Mouse (Mus musculus) left cerebral cortex, adult 11 months (tissue): Measurements from ENCODE around the gene Rbfox2.
"Not testable (repeated sequence)": the region's sequence is repeated elsewhere in the genome, so short reads cannot be mapped to it uniquely, and the experiment has no call there.

Source experiments
- DNase-seq: peaks from one replicate; pipeline ENCODE4 v3.0.0; 2022; ENCODE audit warnings: low spot score

The Rbfox2 gene

GRCm38 (mm10) chr15:77068439-77068861 is 238.4 kb downstream of the Rbfox2 start:
- no peak for DNase-seq

- no peak for DNase-seq
Measured at GRCm38 (mm10) chr15:77066233-77066632, 240.6 kb downstream of the Rbfox2 start.

GRCm38 (mm10) chr15:77065259-77065852 is 241.4 kb downstream of the Rbfox2 start:
- DNase-seq, result no peak

- no peak for DNase-seq
Measured at GRCm38 (mm10) chr15:77062746-77063145, 244.1 kb downstream of the Rbfox2 start.

DNA sequence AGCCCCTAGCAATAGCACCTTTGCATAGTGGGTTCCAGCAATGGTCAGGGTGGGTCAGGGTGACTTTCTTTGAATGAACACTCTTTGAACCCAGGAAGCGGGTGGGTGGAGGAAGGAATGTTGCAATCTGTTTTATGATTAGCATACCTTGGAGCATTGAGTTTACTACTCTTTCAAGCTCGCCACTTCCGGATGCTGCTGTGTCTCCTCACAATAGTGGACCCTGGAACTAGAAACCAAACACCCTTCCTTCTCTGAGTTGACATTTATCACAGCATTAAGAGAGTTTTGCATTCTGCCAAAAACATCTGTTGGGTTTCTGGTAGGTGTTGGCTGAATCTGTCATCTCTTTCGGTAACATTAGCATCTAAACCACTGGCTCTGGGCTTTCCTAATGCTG is 247.4 kb downstream of the Rbfox2 start:
- DNase-seq, result not testable (repeated sequence)

GRCm38 (mm10) chr15:77058566-77058965 is 248.2 kb downstream of the Rbfox2 start:
- no peak for DNase-seq

GRCm38 (mm10) chr15:77056791-77057051 is 250.1 kb downstream of the Rbfox2 start:
- DNase-seq, result no peak

DNA sequence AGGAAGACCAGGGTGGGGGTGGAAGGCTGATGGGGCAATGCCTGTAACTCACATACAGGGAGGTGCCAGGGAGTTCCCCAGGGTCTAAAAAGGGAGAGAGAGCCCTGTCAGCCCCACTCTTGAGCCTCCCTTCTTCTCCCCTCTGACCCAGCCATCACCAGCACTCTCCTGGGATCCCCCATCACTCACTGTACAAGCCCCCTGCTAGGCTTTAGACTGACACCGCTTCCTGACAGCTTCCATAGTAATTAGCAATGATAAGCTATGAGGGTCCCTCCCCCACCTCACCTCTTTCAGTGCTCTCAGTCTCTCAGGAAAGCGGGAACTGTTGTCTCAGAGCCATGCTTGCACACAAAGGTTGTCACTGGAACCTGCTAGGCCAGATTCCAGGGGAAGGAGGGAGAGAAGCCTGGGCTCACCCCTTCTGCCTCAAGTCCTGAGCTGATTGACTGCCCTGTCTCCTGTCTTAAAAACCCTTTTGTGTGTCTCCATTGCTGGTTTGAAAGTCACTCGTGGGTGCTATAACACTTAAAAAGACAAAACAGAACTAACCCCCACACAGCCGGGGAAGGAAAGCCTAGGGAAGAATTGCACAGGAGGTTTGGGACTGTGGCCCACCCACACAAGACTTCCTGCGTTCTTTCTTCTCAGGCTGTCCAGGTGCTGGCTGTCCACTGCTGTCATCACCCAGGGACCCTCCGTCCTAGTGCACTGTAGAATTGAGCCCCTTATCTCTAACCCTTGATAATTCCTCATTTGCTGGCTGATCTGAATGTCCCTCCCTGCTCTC is 250.6 kb downstream of the Rbfox2 start:
- no peak for DNase-seq

DNA sequence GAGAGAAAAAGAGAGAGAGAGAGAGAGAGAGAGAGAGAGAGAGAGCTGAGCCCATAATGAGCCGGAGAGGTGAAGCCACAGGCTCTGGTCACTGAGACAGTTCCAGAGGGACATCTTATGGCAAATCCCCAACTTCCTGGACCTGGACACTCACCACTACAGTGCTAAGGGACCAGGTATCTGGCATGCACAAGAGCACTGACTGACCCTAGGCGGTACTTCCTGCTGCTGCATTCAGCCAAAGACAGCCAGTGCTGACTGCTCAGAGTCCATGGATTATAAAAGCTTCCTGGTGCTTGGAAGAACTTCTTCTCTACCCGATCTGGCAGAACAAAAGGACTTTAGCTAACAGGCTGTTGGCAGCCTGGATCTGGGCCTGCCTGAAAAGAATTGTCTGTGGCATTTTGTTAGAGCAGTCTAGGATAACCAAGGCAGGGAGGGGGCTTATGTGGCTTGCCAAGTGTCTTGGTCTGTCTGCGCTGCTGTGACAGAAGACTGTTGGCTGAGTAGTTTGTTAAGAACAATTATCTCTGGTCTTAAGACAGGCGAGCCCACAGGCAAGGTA is 252.1 kb downstream of the Rbfox2 start:
- no peak for DNase-seq

GRCm38 (mm10) chr15:77053021-77053420 is 253.8 kb downstream of the Rbfox2 start:
- no peak for DNase-seq

GRCm38 (mm10) chr15:77052176-77052575 is 254.6 kb downstream of the Rbfox2 start:
- DNase-seq, result no peak

- DNase-seq, result no peak
Measured at GRCm38 (mm10) chr15:77050570-77050969, 256.2 kb downstream of the Rbfox2 start, which contains the start of gene Mb. Gene Mb (minus strand): TSS chr15:77050670.

DNA sequence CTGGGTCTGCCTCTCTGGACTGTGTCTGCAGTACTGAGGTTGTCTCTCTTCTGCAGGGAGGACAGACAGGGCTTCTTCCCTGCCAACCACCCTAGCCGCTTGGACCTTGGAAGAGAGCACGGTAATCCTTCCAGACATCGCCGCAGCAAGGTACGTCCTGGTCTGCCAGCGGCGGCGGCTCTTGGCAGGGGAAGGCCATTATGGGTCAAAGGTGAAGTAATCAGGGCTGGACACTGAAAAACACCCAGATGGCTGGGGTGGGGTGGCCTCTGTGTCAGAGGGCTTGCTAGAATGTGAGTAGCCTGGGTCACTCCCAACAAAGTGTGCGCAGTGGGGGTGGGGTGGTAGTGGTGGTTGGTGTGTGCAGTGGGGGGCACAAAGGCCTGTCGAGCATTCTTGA is 261.2 kb downstream of the Rbfox2 start:
- no peak for DNase-seq

DNA sequence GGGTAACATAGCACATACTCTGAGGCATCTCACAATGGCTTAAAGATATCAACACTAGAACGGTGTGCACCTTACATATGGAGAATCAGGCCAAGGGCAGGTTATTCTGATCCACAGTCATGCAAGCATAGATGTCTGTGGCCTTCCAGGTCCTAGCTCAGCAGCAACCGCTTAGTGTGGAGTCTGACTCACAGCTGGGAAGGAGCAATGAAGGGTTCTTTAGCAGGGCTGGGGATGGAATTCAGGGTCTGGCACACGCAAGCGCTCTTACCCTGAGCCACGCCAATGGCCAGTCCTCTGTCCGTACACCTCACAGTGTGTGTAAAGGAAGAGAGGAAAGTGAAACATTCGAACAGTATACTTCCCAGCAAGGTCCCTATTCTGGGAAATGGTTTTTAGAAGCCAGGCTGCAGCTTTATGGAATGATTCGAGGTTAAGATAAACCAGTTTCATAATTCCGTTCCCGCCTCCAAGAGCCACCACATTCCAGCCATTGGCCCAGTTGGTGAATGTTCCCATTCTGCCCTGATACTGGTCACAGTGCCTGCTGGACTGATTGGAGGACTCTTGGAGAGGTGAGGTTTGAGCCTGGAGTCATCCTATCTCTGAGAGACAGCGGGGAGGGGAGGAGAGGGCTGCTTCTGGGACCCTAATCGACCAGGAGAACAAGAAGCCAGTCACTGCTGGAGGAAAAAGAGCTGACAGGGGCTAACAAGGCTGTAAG is 262.0 kb downstream of the Rbfox2 start, which contains the start of gene Apol6:
Gene Apol6, plus strand, starts transcription at position 133 of the 724 bp plus-strand sequence.
- no peak for DNase-seq

GRCm38 (mm10) chr15:77040784-77041183 is 266.0 kb downstream of the Rbfox2 start:
- DNase-seq, result no peak

- DNase-seq, result no peak
Measured at GRCm38 (mm10) chr15:77039211-77039700, 267.5 kb downstream of the Rbfox2 start.

DNA sequence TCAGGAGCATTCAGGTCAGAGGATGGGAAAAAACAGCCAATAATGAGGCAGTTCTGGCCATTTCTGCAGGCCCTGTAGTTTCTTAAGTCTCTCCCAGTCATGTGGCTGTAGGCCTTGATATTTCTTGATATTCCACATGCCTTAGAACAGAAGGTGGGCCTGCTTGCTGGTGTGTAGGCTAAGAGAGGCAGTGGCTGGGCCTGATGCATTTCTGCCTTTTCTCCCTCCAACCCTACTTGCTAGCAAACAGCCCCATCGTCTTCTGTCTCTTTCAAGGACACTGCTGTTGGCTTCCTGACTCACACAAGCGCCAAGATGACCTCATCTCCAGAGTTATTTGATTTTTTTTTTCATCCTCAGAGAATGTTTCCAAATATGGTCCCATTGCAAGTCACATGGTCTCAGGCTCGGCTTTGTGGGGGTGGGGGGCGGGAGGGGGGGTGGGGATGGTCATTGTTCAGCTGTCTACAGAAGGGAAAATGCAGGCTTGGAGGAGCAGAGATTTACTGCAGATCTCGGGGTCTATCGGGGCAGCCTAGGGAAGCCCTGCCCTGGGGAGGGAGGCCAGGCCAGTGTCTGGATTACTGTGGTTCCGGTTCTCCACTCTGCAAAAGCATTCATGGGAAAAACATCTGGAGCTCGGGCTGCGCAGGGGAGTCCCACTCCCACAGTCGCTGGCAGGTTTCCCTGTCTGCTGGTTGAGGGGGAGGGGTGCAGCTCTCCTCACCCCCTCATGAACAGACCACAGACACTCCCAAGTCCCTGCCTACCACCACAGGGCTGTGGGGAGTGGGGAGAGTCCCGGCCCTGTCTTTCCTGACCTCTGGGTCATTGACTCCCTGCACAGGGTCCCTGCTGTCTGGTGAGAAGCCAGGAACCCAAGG is 269.3 kb downstream of the Rbfox2 start:
- DNase-seq, result no peak

- DNase-seq, result no peak
Measured at GRCm38 (mm10) chr15:77036989-77037277, 269.9 kb downstream of the Rbfox2 start.

DNA sequence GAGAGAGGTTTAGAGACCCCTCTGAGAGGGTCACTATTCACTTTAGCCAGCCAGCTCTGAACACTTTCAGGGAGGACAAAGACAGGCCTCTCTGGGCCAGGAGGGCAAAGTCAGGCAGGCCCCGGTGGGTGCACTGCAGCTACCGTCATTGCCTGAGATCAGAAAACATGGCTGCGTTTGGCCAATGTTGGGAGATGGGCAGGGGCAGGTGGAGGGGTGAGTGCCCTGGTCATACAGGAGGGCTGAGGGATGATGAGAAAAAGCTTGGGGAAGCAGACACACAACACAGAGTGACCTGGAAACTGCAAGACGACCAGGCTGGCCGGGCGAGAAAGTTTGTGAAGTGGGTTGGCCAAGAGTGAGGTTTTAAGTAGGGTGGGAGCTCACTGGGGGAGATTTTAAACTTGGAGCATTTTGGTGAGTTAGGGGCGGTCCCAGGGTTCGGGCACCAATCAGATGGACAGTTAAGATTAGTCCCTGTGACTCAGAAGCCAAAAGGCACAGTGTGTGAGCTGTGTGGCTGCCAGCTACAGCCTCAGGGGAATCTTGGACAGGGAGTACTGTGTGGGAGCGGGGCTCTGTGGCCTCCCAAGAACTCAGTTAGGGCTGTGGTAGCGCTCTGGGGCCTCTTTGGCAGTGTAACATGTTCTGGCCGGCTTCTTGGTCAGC is 270.4 kb downstream of the Rbfox2 start:
- DNase-seq, result no peak

DNA sequence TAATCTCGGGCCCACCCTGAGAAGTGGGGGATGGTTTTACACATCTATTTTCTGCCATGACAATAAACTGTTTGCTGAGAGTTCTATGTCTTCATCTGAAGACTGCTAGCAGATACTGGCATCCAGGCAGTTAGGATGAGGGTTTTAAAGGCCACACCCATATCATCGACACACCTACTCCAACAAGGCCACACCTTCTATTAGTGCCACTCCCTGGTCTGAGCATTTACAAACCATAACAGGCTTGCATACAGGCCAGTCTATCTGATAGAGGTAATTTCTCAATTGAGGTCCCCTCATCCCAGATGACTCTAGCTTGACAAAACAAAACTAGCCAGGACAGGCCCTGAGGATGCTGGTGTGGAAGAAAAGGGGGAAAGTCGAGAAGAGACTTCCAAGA is 271.2 kb downstream of the Rbfox2 start:
- DNase-seq, result no peak

GRCm38 (mm10) chr15:77034526-77034925 is 272.3 kb downstream of the Rbfox2 start:
- no peak for DNase-seq
